Mouse (Mus musculus): Measurements from ENCODE around the gene Tmem107. TPM values are rescaled to one million over a fixed set of nuclear protein-coding genes. Genes with fewer than 3 reads are reported as not detected.

Gene Tmem107
- total RNA-seq (2022), result 1 to 10 TPM; 6.3 to 8.4 (median 7.5) TPM

DNA sequence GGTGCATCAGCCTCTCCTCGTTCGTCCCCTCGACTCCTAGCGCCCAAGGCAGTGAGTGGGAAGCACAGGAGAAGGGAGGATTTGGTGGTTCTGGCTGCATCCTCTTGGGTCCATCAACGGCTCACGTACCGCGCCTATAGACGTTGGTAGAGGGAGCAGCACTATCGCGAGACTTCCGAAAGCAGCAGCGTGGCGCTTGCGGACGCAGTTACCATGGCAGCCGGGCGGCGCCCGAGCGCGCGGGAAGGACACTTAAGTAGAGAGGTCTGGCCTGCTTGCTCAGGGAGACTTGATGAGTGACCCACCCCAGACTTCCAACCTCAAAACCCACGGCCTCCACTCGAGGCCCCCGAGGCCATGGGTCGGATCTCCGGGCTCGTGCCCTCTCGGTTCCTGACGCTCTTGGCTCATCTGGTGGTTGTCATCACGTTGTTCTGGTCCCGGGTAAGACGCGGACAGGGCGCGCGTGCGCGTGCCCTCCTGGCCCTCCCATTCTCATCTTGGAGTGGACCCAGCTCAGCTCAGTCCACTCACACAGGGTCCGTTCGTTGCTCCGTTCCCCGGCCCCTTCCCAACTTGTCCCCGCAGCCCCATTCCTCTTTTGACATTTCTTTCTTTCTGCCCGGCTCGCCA, at the start of gene Tmem107:
TSS of gene Tmem107 (plus strand) at position 217 of the 633 bp plus-strand sequence.
- peak; percentile 94 for DNase-seq (ENCODE audit: low spot score)

DNA sequence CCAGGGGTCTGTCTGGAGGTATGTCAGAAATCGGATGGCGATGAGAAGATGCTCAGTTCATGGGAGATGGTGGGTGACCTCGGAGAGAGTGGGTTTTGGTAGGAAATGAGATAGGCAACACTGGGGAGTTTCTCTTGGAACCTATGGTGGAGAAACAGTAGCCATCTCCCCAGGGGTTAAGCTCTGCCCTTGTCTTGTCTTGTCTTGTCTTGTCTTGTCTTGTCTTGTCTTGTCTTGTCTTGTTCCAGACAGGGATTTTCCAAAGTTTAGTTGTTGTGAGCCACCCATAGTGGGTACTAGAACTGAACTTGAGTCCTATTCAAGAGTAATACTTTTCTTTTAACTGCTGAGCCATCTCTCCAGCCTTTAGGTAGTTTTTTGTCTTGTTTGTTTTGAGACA, 44.0 kb upstream of the Tmem107 start:
- DNase-seq (ENCODE audit: low spot score), result no peak

DNA sequence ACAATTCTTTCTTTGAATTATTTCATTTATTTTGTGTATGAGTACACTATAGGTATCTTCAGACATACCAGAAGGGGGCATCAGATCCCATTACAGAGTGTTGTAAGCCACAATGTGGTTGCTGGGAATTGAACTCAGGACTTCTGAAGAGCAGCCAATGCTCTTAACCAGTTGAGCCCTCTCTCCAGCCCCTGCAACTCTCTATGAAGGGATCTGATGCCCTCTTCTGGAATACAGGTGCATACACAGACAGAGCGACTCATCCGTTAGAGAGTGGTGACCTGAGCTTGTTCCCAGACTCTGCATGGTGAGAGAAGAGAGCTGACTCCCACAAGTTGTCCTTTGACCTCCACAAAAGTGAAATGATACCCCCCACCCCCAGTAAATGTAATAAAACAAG, 41.8 kb upstream of the Tmem107 start:
- DNase-seq (ENCODE audit: low spot score), result no peak

DNA sequence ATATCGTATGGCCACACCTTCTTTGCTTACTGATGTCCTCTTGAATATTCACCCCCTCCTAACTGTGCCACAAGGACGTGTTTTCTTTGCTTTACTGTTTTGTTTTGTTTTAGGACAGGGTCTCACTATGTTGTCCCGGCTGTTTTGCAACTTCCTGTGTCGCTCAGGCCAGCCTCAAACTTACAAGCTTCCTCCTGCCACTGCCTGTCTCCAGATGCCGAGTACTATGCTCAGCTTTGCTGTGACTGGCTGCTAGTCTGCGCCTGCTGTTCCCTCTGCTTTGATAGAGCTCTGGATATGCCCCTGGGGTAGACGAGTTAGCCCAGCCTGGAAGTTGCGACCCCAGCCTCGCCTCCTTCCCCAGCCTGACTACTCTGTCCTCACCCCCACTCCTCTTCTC, 37.1 kb upstream of the Tmem107 start:
- no peak for DNase-seq (ENCODE audit: low spot score)

DNA sequence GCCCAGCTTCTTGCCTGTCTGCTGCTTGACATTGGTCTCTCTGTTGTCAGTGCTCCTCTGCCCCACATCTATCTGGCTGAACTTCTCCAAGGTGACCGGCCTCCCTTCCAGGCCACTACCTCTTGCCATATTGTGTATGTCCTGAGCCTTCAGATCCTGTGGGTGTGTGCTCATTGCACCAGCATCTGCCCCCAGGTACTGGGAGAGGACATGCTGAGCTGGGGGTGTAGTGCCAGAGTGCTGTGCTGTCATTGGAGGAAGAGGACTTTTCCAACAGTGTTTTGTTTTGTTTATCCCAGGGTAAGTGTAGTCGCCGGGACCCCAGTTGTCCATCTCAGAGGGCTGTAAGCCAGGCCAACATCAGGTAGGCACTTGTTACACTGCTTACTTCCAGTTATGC, 36.0 kb upstream of the Tmem107 start:
- DNase-seq (ENCODE audit: low spot score), result no peak

DNA sequence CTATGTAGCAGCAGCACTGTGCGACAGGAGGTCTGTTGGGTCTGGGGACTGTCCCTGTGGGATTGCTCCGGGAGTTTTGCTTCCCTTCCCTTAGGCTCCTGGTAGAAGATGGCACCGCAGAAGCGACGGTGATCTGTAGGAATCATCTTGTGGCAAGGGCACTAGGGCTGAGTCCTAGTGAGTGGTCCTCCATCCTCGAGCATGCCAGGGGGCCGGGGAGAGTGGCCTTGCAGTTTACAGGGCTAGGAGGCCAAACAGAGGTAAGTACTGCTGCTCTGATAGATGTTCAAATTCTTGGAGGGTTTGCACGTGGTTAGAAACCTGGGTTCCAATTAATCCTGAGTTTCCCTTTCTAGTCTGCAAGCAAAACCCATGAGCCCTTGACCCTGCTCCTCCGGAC, 35.2 kb upstream of the Tmem107 start:
- DNase-seq (ENCODE audit: low spot score), result no peak

DNA sequence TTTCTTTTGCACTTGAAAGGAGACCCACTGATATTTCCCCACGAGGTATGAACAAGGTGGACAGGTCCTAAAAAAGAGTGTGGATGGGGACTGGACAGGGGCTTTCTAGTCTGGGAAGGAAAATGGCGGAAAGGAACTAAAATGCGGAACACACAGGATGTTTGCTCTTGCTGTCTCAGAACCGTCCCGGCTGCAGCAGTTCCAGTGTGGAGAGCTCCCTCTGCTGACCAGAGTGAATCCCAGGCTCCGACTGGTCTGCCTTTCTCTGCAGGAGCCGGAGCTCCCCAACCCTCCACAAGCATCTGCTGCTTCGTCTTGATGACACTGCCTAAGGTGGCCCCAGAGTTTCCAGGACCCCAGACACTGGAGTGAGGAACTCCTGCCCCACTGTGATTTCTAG, 34.8 kb upstream of the Tmem107 start:
- peak; percentile 91 for DNase-seq (ENCODE audit: low spot score)

- DNase-seq (ENCODE audit: low spot score), result peak; percentile 94
Measured at GRCm38 (mm10) chr11:69036486-69037230, 33.9 kb upstream of the Tmem107 start.

- DNase-seq (ENCODE audit: low spot score), result peak; percentile 90
Measured at GRCm38 (mm10) chr11:69037231-69038061, 33.2 kb upstream of the Tmem107 start.

DNA sequence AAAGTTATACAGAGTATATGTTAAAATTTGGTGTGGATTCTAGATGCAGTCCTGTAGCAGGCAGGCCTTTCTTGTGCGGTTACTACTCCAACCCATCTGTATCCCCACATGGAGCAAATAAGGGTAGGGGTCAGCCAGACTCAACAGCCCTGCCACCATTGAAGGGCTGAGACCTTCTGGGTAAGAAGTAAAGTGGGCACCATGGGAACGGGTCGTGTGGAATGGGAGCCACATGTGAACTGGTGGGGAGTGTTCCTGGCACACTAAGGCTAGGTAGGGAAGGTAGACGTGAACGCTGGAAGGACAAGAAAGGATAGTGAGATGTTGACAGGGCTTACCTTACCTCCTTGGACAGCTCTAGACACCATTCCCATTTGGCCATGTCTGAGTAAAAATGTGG, 32.4 kb upstream of the Tmem107 start:
- DNase-seq (ENCODE audit: low spot score), result no peak

DNA sequence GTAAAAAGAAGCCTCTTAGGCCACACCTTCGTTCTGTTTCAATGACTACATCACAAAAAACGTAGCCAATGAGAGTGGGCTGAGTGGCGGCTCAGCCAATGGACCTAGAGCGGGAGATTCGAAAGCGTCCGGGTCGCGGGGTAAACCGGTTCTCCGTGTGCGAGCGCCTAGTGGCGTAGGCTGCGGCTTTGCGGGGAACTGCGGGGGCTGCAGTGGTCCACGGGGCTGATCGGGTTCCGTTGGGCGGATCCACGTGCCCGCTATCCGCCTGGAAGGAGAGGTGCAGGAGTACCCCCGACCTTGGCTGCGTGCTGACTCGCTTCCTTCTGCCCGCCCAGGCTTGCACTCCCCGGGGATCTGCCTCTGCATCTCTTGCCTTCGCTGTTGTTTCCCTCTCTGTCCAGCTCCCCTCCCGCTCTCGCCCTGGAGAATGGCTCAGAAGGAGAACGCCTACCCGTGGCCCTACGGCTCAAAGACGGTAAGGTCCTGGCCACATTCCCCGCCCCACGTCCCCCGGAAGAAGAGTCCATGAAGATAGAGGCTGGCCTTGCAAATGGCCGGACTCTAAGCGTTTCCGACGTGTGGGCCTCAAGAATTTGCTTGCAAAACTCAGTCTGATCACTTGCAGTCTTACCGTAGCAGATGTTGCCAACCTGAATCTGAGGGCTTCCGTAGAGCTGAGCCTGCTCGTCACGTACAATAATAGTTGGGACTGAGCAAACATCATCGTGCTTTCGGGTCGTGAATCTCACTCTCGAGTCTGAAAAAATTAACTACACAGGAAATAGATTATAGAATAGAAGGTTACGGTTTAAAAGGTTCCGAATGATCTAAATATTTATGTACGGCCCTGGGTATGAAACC, 24.8 kb upstream of the Tmem107 start, which contains the start of gene Aurkb:
TSS of gene Aurkb (plus strand) at position 117 of the 864 bp plus-strand sequence.
- DNase-seq (ENCODE audit: low spot score), result peak; percentile 81

- DNase-seq (ENCODE audit: low spot score), result no peak
Measured at GRCm38 (mm10) chr11:69046395-69046774, 24.2 kb upstream of the Tmem107 start.

DNA sequence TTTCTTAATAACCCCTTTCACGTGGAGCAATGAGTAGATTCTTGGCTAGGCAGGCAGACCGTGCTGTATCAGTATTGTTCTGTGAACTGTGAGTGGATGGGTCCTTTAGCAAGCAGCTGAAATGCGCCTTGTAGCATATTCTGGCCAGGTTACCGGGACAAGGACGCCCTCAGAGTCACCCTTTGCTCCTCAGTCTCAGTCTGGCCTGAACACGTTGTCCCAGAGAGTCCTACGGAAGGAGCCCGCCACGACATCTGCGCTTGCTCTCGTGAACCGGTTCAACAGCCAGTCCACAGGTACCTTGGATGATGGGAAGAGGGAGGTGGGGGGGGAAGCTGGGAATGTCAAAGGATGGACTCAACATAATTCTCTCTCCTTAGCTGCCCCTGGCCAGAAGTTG, 23.0 kb upstream of the Tmem107 start:
- no peak for DNase-seq (ENCODE audit: low spot score)

- no peak for DNase-seq (ENCODE audit: low spot score)
Measured at GRCm38 (mm10) chr11:69048151-69048550, 22.5 kb upstream of the Tmem107 start.

DNA sequence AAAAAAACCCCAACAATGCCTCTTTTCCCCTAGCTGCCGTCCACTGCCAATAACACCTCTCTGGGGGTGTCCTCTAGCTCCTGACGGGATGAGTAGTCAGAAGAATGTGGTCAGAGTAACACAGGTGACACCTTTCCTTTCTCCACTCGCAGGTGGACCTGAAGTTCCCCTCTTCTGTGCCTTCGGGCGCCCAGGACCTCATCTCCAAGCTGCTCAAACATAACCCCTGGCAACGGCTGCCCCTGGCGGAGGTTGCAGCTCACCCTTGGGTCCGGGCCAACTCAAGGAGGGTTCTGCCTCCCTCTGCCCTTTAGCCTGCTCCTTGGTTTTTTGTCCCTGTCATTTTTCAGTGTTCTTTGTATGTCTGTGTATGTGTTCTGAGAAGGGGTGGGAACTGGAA, 19.9 kb upstream of the Tmem107 start:
- no peak for DNase-seq (ENCODE audit: low spot score)

- no peak for DNase-seq (ENCODE audit: low spot score)
Measured at GRCm38 (mm10) chr11:69051771-69052170, 18.8 kb upstream of the Tmem107 start.

GRCm38 (mm10) chr11:69052824-69053421, 17.7 kb upstream of the Tmem107 start:
- DNase-seq (ENCODE audit: low spot score), result no peak

DNA sequence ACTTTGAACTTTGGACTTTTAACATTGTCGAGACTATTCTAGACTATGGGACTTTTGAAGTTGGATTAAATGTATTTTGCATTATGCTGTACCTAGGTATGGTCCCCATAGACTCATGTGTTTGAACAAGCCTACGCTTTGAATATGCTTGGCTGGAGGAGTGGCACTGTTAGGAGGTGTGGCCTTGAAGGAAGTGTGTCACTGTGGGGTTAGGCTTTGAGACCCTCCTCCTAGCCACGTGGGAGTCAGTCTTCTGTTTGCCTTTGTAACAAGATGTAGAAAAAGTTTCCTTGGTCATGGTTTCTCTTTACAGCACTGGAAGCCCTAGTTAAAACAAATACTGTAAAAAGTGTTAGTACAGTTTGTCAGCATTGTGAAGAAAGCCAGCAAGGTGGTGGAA, 16.8 kb upstream of the Tmem107 start:
- DNase-seq (ENCODE audit: low spot score), result no peak

DNA sequence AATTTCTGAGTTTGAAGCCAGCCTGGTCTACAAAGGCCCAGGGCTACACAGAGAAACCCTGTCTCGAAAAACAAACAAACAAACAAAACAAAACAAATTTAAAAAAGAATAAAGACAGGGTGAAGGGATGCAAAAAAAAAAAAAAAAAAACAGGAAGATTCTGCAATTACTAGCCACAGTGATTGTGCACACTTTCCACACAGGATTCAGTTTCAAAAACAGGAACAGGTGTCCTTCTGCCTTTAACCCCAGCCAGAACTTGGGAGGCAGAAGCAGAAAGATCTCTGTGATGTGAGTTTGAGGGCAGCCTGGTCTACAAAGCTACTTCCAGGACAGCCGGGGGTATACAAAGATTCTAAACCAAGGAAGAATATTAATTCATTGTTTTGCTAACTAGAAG, 12.3 kb upstream of the Tmem107 start:
- no peak for DNase-seq (ENCODE audit: low spot score)

DNA sequence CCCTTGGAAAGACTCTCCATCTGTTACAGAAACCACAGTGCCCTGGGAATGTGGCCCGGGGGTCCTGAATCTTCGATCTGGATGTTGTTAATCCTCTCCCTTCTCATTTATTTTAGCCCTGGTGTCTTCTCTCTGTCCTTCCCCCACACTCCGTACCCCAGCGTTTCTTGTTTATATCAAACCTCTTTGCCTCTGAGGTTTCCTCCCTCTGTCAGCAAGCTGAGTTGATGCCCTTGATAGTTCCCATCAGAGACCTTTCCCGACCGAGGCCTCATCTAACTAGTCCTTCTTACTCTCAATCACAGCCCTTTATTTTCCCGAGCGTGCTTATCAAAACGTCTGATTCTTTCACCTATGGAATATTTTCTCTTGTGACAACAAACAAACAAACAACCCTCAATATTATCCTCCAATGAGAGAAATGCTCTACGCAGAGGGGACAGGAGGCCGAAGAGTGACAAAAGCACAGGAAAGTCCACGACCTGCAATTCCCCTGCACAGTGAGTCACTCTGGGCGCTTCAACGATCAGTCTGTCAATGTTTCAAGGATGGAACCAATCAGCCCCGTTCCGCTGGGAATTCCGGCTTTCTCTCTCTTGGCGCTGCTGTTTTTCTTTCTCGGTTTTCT, 11.8 kb upstream of the Tmem107 start:
- peak; percentile 36 for DNase-seq (ENCODE audit: low spot score)

Data from heart, adult 8-10 months (tissue).